Comparison of ENCODE assay signal across 16 mouse cellular contexts in genomic region chr7:19821633-19822032, GRCm38 (mm10). TPM values are rescaled to one million over a fixed set of nuclear protein-coding genes. Genes with fewer than 3 reads are reported as not detected.
DNase-seq lines count a peak whose midpoint lies in the region; ATAC-seq and TF ChIP-seq lines count a peak whose summit lies in the region.
"Had no signal": no experiment of that assay in that cellular context is flagged by ENCODE, and none has a peak within 500 bp of the region (broad histone marks: within the 10 kb centered on the region; RNA-seq: fewer than 3 reads in every experiment).

No protein-coding gene starts in this region.

- peak overlapping the region; percentile 84; the same call in 1 of the 2 replicates for H3K4me2 ChIP-seq in kidney, embryonic 15.5 days
- H3K4me2 ChIP-seq in liver, postnatal 0 days (ENCODE audit: low read depth, low read length), result peak overlapping the region; percentile 89
- no peak overlapping the region for H3K4me2 ChIP-seq in midbrain, postnatal 0 days (ENCODE audit: low read depth, low read length, poor library complexity, severe bottlenecking)

- H3K9ac ChIP-seq in kidney, embryonic 15.5 days, result no peak overlapping the region
- peak overlapping the region; percentile 86 for H3K9ac ChIP-seq in liver, postnatal 0 days (replicated peaks)
- H3K9ac ChIP-seq in midbrain, postnatal 0 days (replicated peaks; ENCODE audit: low read length, poor library complexity, severe bottlenecking), result no peak overlapping the region

- H3K4me1 ChIP-seq in kidney, embryonic 15.5 days, result peaks cover 53% of the 10 kb centered on the region
- peaks cover 2% of the 10 kb centered on the region for H3K4me1 ChIP-seq in bone marrow, adult 2 months (ENCODE audit: control insufficient read depth, insufficient read depth, low read length)
- peaks cover 44% of the 10 kb centered on the region for H3K4me1 ChIP-seq in liver, postnatal 0 days (ENCODE audit: insufficient read depth)
- peaks cover 4% of the 10 kb centered on the region; the same call in 1 of the 2 replicates for H3K4me1 ChIP-seq in midbrain, postnatal 0 days (ENCODE audit: insufficient read depth, low read length)

- H3K27me3 ChIP-seq in kidney, embryonic 15.5 days, result peaks cover 12% of the 10 kb centered on the region
- no peaks in the 10 kb centered on the region for H3K27me3 ChIP-seq in liver, postnatal 0 days (ENCODE audit: insufficient read depth, low read length)
- H3K27me3 ChIP-seq in midbrain, postnatal 0 days (ENCODE audit: insufficient read depth, low read length), result peaks cover 26% of the 10 kb centered on the region

- TF ChIP-seq POLR2A in bone marrow, adult 2 months (IDR thresholded peaks at IDR 0.05; ENCODE audit: borderline replicate concordance, control insufficient read depth, low read depth, low read length), result no peak

- TF ChIP-seq EP300 in liver, postnatal 0 days (IDR thresholded peaks at IDR 0.05; ENCODE audit: low read depth), result no peak

- H3K27ac ChIP-seq in kidney, embryonic 15.5 days, result no peak overlapping the region
- no peak overlapping the region for H3K27ac ChIP-seq in bone marrow, adult 2 months (ENCODE audit: control insufficient read depth, insufficient read depth, low read depth, low read length, poor library complexity)
- peak overlapping the region; percentile 92; the same call in 1 of the 2 replicates for H3K27ac ChIP-seq in liver, postnatal 0 days (ENCODE audit: low read depth)
- no peak overlapping the region for H3K27ac ChIP-seq in midbrain, postnatal 0 days (ENCODE audit: low read depth, low read length)

- H3K4me3 ChIP-seq in kidney, embryonic 15.5 days (replicated peaks), result no peak overlapping the region
- H3K4me3 ChIP-seq in bone marrow, adult 2 months (replicated peaks; ENCODE audit: control insufficient read depth, low read depth, low read length), result peak overlapping the region; percentile 17
- H3K4me3 ChIP-seq in liver, postnatal 0 days (ENCODE audit: low read depth, low read length), result peak overlapping the region; percentile 69
- no peak overlapping the region for H3K4me3 ChIP-seq in midbrain, postnatal 0 days (ENCODE audit: low read depth, low read length)

- WGBS in kidney, embryonic 15.5 days, result 62% methylated on average over 7 of the region's 7 CpGs
- WGBS in bone marrow, adult 2 months, result 78% methylated on average over 7 of the region's 7 CpGs
- WGBS in liver, postnatal 0 days (ENCODE audit: insufficient replicate concordance), result 70% methylated on average over 7 of the region's 7 CpGs
- WGBS in midbrain, postnatal 0 days, result 66% methylated on average over 7 of the region's 7 CpGs

- no peaks in the 10 kb centered on the region for H3K9me3 ChIP-seq in kidney, embryonic 15.5 days (replicated peaks)
- no peaks in the 10 kb centered on the region for H3K9me3 ChIP-seq in liver, postnatal 0 days (ENCODE audit: low read length)
- H3K9me3 ChIP-seq in midbrain, postnatal 0 days (ENCODE audit: low read length), result no peaks in the 10 kb centered on the region

- TF ChIP-seq CTCF in bone marrow, adult 2 months (IDR thresholded peaks at IDR 0.05; ENCODE audit: control insufficient read depth, insufficient read depth, low read length), result no peak
- no peak for TF ChIP-seq CTCF in liver, postnatal 0 days (IDR thresholded peaks at IDR 0.05; ENCODE audit: low read depth)
- TF ChIP-seq CTCF in midbrain, postnatal 0 days (IDR thresholded peaks at IDR 0.05), result no peak

- DNase-seq in kidney, postnatal 10 days, result no peak
- DNase-seq in induced T-regulatory cell, adult 2 months (ENCODE audit: low read depth), result peak; percentile 60
- no peak for DNase-seq in liver, postnatal 0 days
- DNase-seq in midbrain, postnatal 0 days (ENCODE audit: low spot score), result no peak
- DNase-seq: adrenal gland, adult 2 months; cerebellum, postnatal 10 days; gastrocnemius, postnatal 14 days; layer of hippocampus, adult 9-11 months; lung, postnatal 14 days; right cerebral cortex, postnatal 4 days; thymus, postnatal 14 days had no signal

- no peaks in the 10 kb centered on the region for H3K36me3 ChIP-seq in kidney, embryonic 15.5 days
- peaks cover 12% of the 10 kb centered on the region for H3K36me3 ChIP-seq in liver, postnatal 0 days (replicated peaks; ENCODE audit: insufficient read depth, low read length)
- H3K36me3 ChIP-seq in midbrain, postnatal 0 days (ENCODE audit: insufficient read depth, low read length), result no peaks in the 10 kb centered on the region

- ATAC-seq in kidney, embryonic 15.5 days (replicated peaks; ENCODE audit: low FRiP score), result no peak
- ATAC-seq in liver, postnatal 0 days, result no peak
- ATAC-seq in midbrain, postnatal 0 days (ENCODE audit: low FRiP score), result no peak
- no peak for ATAC-seq in erythroblast, adult 5-6 weeks (replicated peaks; ENCODE audit: low FRiP score, poor library complexity, severe bottlenecking)
- ATAC-seq: hindbrain, embryonic 16.5 days had no signal

RNA-seq across cellular contexts. Expression of gene Bcl3, which starts 0.9 kb away (rescaled TPM):
- polyA plus RNA-seq in kidney, embryonic 15.5 days (2015; fragmentation: Nextera tagmentation; extraction: Ambion mirVana), result 3.9 and 4.9 TPM in 2 replicates
- polyA plus RNA-seq in bone marrow, adult 2 months (2011; ENCODE audit: insufficient read depth, insufficient read length, low replicate concordance, missing spikeins), result 6.4 and 13.0 TPM in 2 replicates
- polyA plus RNA-seq in liver, postnatal 0 days (2015; fragmentation: Nextera tagmentation; extraction: Ambion mirVana), result 5.4 and 11.2 TPM in 2 replicates
- 0.55 and 0.66 TPM in 2 replicates for total RNA-seq in midbrain, postnatal 0 days (2014; rRNA removed)
- polyA plus RNA-seq in midbrain, postnatal 0 days (2015; fragmentation: Nextera tagmentation; extraction: Ambion mirVana), result 0.93 and 1.3 TPM in 2 replicates
- total RNA-seq in erythroblast, adult 5-6 weeks (2015; ENCODE audit: low replicate concordance), result 14.8 TPM in 1 of 2 replicates, not detected in the other
- total RNA-seq in erythroblast, adult 5-6 weeks (2017; ENCODE audit: low replicate concordance), result 0.84 and 1.5 TPM in 2 replicates

RNA-seq across cellular contexts. Expression of gene Cblc, which starts 25.0 kb away (rescaled TPM):
- polyA plus RNA-seq in kidney, embryonic 15.5 days (2015; fragmentation: Nextera tagmentation; extraction: Ambion mirVana), result 8.3 and 9.1 TPM in 2 replicates
- polyA plus RNA-seq in bone marrow, adult 2 months (2011; ENCODE audit: insufficient read depth, insufficient read length, low replicate concordance, missing spikeins), result not detected in 2 replicates
- polyA plus RNA-seq in liver, postnatal 0 days (2015; fragmentation: Nextera tagmentation; extraction: Ambion mirVana), result 9.6 and 10.8 TPM in 2 replicates
- total RNA-seq in midbrain, postnatal 0 days (2014; rRNA removed), result 0.71 and 1.8 TPM in 2 replicates
- polyA plus RNA-seq in midbrain, postnatal 0 days (2015; fragmentation: Nextera tagmentation; extraction: Ambion mirVana), result 0.70 and 1.2 TPM in 2 replicates
- total RNA-seq in erythroblast, adult 5-6 weeks (2015; ENCODE audit: low replicate concordance), result not detected in 2 replicates
- total RNA-seq in erythroblast, adult 5-6 weeks (2017; ENCODE audit: low replicate concordance), result not detected in 2 replicates
- total RNA-seq: adrenal gland, adult 2 months; gastrocnemius, postnatal 14 days had no signal
- polyA plus RNA-seq: adrenal gland, adult 2 months had no signal

RNA-seq across cellular contexts. Expression of gene Gm19345, which starts 30.2 kb away (rescaled TPM):
- polyA plus RNA-seq in kidney, embryonic 15.5 days (2015; fragmentation: Nextera tagmentation; extraction: Ambion mirVana), result 0.16 TPM in 1 of 2 replicates, not detected in the other
- not detected in 2 replicates for polyA plus RNA-seq in bone marrow, adult 2 months (2011; ENCODE audit: insufficient read depth, insufficient read length, low replicate concordance, missing spikeins)
- 0.18 and 0.19 TPM in 2 replicates for polyA plus RNA-seq in liver, postnatal 0 days (2015; fragmentation: Nextera tagmentation; extraction: Ambion mirVana)
- total RNA-seq in midbrain, postnatal 0 days (2014; rRNA removed), result 31.6 and 44.4 TPM in 2 replicates
- 21.6 and 25.8 TPM in 2 replicates for polyA plus RNA-seq in midbrain, postnatal 0 days (2015; fragmentation: Nextera tagmentation; extraction: Ambion mirVana)
- not detected in 2 replicates for total RNA-seq in erythroblast, adult 5-6 weeks (2015; ENCODE audit: low replicate concordance)
- total RNA-seq in erythroblast, adult 5-6 weeks (2017; ENCODE audit: low replicate concordance), result not detected in 2 replicates
- total RNA-seq: gastrocnemius, postnatal 14 days had no signal

RNA-seq across cellular contexts. Expression of gene Ceacam16, which starts 39.5 kb away (rescaled TPM):
- not detected in 2 replicates for polyA plus RNA-seq in kidney, embryonic 15.5 days (2015; fragmentation: Nextera tagmentation; extraction: Ambion mirVana)
- 3.8 and 8.2 TPM in 2 replicates for polyA plus RNA-seq in bone marrow, adult 2 months (2011; ENCODE audit: insufficient read depth, insufficient read length, low replicate concordance, missing spikeins)
- polyA plus RNA-seq in liver, postnatal 0 days (2015; fragmentation: Nextera tagmentation; extraction: Ambion mirVana), result 0.09 TPM in 1 of 2 replicates, not detected in the other
- not detected in 2 replicates for total RNA-seq in midbrain, postnatal 0 days (2014; rRNA removed)
- 0.90 and 1.5 TPM in 2 replicates for polyA plus RNA-seq in midbrain, postnatal 0 days (2015; fragmentation: Nextera tagmentation; extraction: Ambion mirVana)
- total RNA-seq in erythroblast, adult 5-6 weeks (2015; ENCODE audit: low replicate concordance), result 0.38 TPM in 1 of 2 replicates, not detected in the other
- not detected in 2 replicates for total RNA-seq in erythroblast, adult 5-6 weeks (2017; ENCODE audit: low replicate concordance)
- total RNA-seq: adrenal gland, adult 2 months had no signal
- polyA plus RNA-seq: neural tube, embryonic 11.5 days had no signal

RNA-seq across cellular contexts. Expression of gene Bcam, which starts 50.8 kb away (rescaled TPM):
- polyA plus RNA-seq in kidney, embryonic 15.5 days (2015; fragmentation: Nextera tagmentation; extraction: Ambion mirVana), result 244 and 257 TPM in 2 replicates
- 0.79 and 4.5 TPM in 2 replicates for polyA plus RNA-seq in bone marrow, adult 2 months (2011; ENCODE audit: insufficient read depth, insufficient read length, low replicate concordance, missing spikeins)
- polyA plus RNA-seq in liver, postnatal 0 days (2015; fragmentation: Nextera tagmentation; extraction: Ambion mirVana), result 8.8 and 9.3 TPM in 2 replicates
- total RNA-seq in midbrain, postnatal 0 days (2014; rRNA removed), result 32.6 and 33.5 TPM in 2 replicates
- 18.7 and 22.0 TPM in 2 replicates for polyA plus RNA-seq in midbrain, postnatal 0 days (2015; fragmentation: Nextera tagmentation; extraction: Ambion mirVana)
- total RNA-seq in erythroblast, adult 5-6 weeks (2015; ENCODE audit: low replicate concordance), result not detected in 2 replicates
- not detected in 2 replicates for total RNA-seq in erythroblast, adult 5-6 weeks (2017; ENCODE audit: low replicate concordance)

Comparison
In these comparisons a context has a peak if more than half of its experiments do, and no peak if none do; other contexts are left out.
1. H3K4me3 ChIP-seq: peak in bone marrow, adult 2 months (single experiment) and liver, postnatal 0 days (single experiment); none in kidney, embryonic 15.5 days (single experiment) and midbrain, postnatal 0 days (single experiment).
2. RNA of gene Gm19345, which starts 30.2 kb away (polyA plus RNA-seq): 21.6 to 25.8 TPM in midbrain, postnatal 0 days; not detected in bone marrow, adult 2 months, 0.18 to 0.19 TPM in liver, postnatal 0 days and 0.16 TPM in kidney, embryonic 15.5 days; every median in the first group is over 10 times any median in the second.